Mouse (Mus musculus) MEL (cell line): ENCODE measurements around the gene Rock2. TPM values are rescaled to one million over a fixed set of nuclear protein-coding genes. Genes with fewer than 3 reads are reported as not detected.

ENCODE experiments used
- DNase-seq: peaks from one replicate; pipeline ENCODE4 v3.0.0; 2011; ENCODE audit warnings: low read depth, low spot score
- H3K27ac ChIP-seq: 2 replicates; pipeline ENCODE4 v1.5.1; 2012; ENCODE audit warnings: low read depth, mild to moderate bottlenecking, control low read depth, low read length, moderate library complexity; ENCODE audit not compliant: control insufficient read depth
- H3K27me3 ChIP-seq, 2 experiments: fragments of 150-350 bp in 1 of 2; sonication (generic) in 1 of 2; 2 replicates each; pipeline ENCODE4 v1.6.1; 2012; ENCODE audit warnings: low read length in 2 of 2, mild to moderate bottlenecking in 2 of 2, improper control_type of control experiment in 1 of 2, moderate library complexity in 1 of 2; ENCODE audit not compliant: insufficient read depth in 2 of 2, control insufficient read depth in 1 of 2
- H3K36me3 ChIP-seq, 2 experiments: 2 replicates each; pipeline ENCODE4 v1.6.1; 2012 to 2014; ENCODE audit warnings: low read length in 2 of 2, improper control_type of control experiment in 1 of 2, inconsistent platforms in 1 of 2, mild to moderate bottlenecking in 1 of 2; ENCODE audit not compliant: insufficient read depth in 2 of 2, control insufficient read depth in 1 of 2
- H3K4me1 ChIP-seq, 2 experiments: fragments of 150-350 bp in 1 of 2; sonication (generic) in 1 of 2; 2 replicates each; pipeline ENCODE4 v1.6.1; 2012; ENCODE audit warnings: low read length in 2 of 2, improper control_type of control experiment in 1 of 2, mild to moderate bottlenecking in 1 of 2; ENCODE audit not compliant: insufficient read depth in 2 of 2, control insufficient read depth in 1 of 2
- H3K4me3 ChIP-seq, 2 experiments: fragments of 150-350 bp in 1 of 2; sonication (generic) in 1 of 2; 2 replicates each; pipeline ENCODE4 v1.5.1; 2012; ENCODE audit warnings: low read depth in 2 of 2, low read length in 2 of 2, mild to moderate bottlenecking in 2 of 2, moderate library complexity in 2 of 2, control low read depth in 1 of 2, improper control_type of control experiment in 1 of 2; ENCODE audit not compliant: control insufficient read depth in 1 of 2, insufficient read depth in 1 of 2
- H3K79me2 ChIP-seq: 2 replicates; pipeline ENCODE4 v1.6.1; 2012; ENCODE audit warnings: mild to moderate bottlenecking, low read length, moderate library complexity; ENCODE audit not compliant: control insufficient read depth, poor library complexity, insufficient read depth
- H3K9ac ChIP-seq: 2 replicates; pipeline ENCODE4 v1.6.1; 2012; ENCODE audit warnings: low read depth, mild to moderate bottlenecking, control low read depth, low read length, moderate library complexity; ENCODE audit not compliant: control insufficient read depth, poor library complexity, severe bottlenecking
- H3K9me3 ChIP-seq: fragments of 150-350 bp; sonication (generic); replicated peaks from 2 replicates; pipeline ENCODE4 v1.6.1; 2012; ENCODE audit warnings: mild to moderate bottlenecking, low read length, improper control_type of control experiment, moderate library complexity; ENCODE audit not compliant: insufficient read depth
- BHLHE40 ChIP-seq: IDR thresholded peaks from 2 replicates; pipeline ENCODE4 v1.6.1; 2012; ENCODE audit warnings: low read depth, mild to moderate bottlenecking, inconsistent platforms, low read length, improper control_type of control experiment, borderline replicate concordance
- CHD2 ChIP-seq: IDR thresholded peaks from 2 replicates; pipeline ENCODE4 v1.6.1; 2011; ENCODE audit warnings: low read length, improper control_type of control experiment
- CTCF ChIP-seq, 3 experiments: IDR thresholded peaks in 2 of 3; conservative IDR thresholded peaks in 1 of 3; 2 replicates each; pipeline ENCODE4 v1.5.1; 2011 to 2012; ENCODE audit warnings: low read length in 3 of 3, low read depth in 2 of 3, mild to moderate bottlenecking in 2 of 3, improper control_type of control experiment in 1 of 3, inconsistent platforms in 1 of 3, mixed read lengths in 1 of 3, moderate library complexity in 1 of 3; ENCODE audit not compliant: control insufficient read depth in 1 of 3, insufficient read depth in 1 of 3, poor library complexity in 1 of 3, severe bottlenecking in 1 of 3
- E2F4 ChIP-seq: IDR thresholded peaks from 2 replicates; pipeline ENCODE4 v1.6.1; 2011; ENCODE audit warnings: low read depth, low read length, improper control_type of control experiment, borderline replicate concordance
- ELF1 ChIP-seq: IDR thresholded peaks from 2 replicates; pipeline ENCODE4 v1.6.1; 2014; ENCODE audit warnings: low read depth, mild to moderate bottlenecking, inconsistent platforms, low read length, improper control_type of control experiment, moderate library complexity
- EP300 ChIP-seq, 2 experiments: IDR thresholded peaks; 2 replicates each; pipeline ENCODE4 v1.6.1; 2011; ENCODE audit warnings: improper control_type of control experiment in 2 of 2, low read length in 2 of 2, low read depth in 1 of 2, mild to moderate bottlenecking in 1 of 2
- ETS1 ChIP-seq: IDR thresholded peaks from 2 replicates; pipeline ENCODE4 v1.6.1; 2012; ENCODE audit warnings: low read depth, mild to moderate bottlenecking, inconsistent platforms, low read length, improper control_type of control experiment, moderate library complexity
- GABPA ChIP-seq: IDR thresholded peaks from 2 replicates; pipeline ENCODE4 v1.6.1; 2012; ENCODE audit warnings: low read depth, mild to moderate bottlenecking, inconsistent platforms, low read length, improper control_type of control experiment, moderate library complexity
- HCFC1 ChIP-seq: IDR thresholded peaks from 2 replicates; pipeline ENCODE4 v1.6.1; 2012; ENCODE audit warnings: low read depth, mild to moderate bottlenecking, inconsistent platforms, low read length, improper control_type of control experiment, moderate library complexity
- JUND ChIP-seq: IDR thresholded peaks from 2 replicates; pipeline ENCODE4 v1.6.1; 2011; ENCODE audit warnings: low read depth, mild to moderate bottlenecking, improper control_type of control experiment, low read length
- MAFK ChIP-seq: IDR thresholded peaks from 2 replicates; pipeline ENCODE4 v1.6.1; 2011; ENCODE audit warnings: low read depth, mild to moderate bottlenecking, low read length, improper control_type of control experiment, borderline replicate concordance
- MAX ChIP-seq: IDR thresholded peaks from 2 replicates; pipeline ENCODE4 v1.6.1; 2011; ENCODE audit warnings: low read length, improper control_type of control experiment
- MAZ ChIP-seq: IDR thresholded peaks from 2 replicates; pipeline ENCODE4 v1.6.1; 2012; ENCODE audit warnings: low read depth, mild to moderate bottlenecking, inconsistent platforms, low read length, improper control_type of control experiment
- MXI1 ChIP-seq: IDR thresholded peaks from 2 replicates; pipeline ENCODE4 v1.6.1; 2011; ENCODE audit warnings: mild to moderate bottlenecking, low read depth, low read length, improper control_type of control experiment
- MYB ChIP-seq: IDR thresholded peaks from 2 replicates; pipeline ENCODE4 v1.6.1; 2011; ENCODE audit warnings: mild to moderate bottlenecking, low read depth, low read length, improper control_type of control experiment
- MYC ChIP-seq: IDR thresholded peaks from 2 replicates; pipeline ENCODE4 v1.6.1; 2011; ENCODE audit warnings: low read depth, mild to moderate bottlenecking, low read length, improper control_type of control experiment, moderate library complexity
- POLR2A ChIP-seq, 2 experiments: IDR thresholded peaks; 2 replicates each; pipeline ENCODE4 v1.6.1; 2011 to 2012; ENCODE audit warnings: low read length in 2 of 2, mild to moderate bottlenecking in 2 of 2, control low read depth in 1 of 2, improper control_type of control experiment in 1 of 2, low read depth in 1 of 2, moderate library complexity in 1 of 2; ENCODE audit not compliant: control insufficient read depth in 1 of 2, insufficient read depth in 1 of 2, poor library complexity in 1 of 2
- POLR2AphosphoS5 ChIP-seq: IDR thresholded peaks from 2 replicates; pipeline ENCODE4 v1.6.1; 2012; ENCODE audit warnings: low read depth, borderline replicate concordance, mild to moderate bottlenecking, inconsistent platforms, low read length, moderate library complexity, mixed read lengths
- RAD21 ChIP-seq: IDR thresholded peaks from 2 replicates; pipeline ENCODE4 v1.6.1; 2011; ENCODE audit warnings: mild to moderate bottlenecking, low read depth, low read length, improper control_type of control experiment
- RCOR1 ChIP-seq: IDR thresholded peaks from 2 replicates; pipeline ENCODE4 v1.6.1; 2012; ENCODE audit warnings: low read depth, mild to moderate bottlenecking, inconsistent platforms, low read length, improper control_type of control experiment
- SIN3A ChIP-seq: IDR thresholded peaks from 2 replicates; pipeline ENCODE4 v1.6.1; 2012; ENCODE audit warnings: low read length, improper control_type of control experiment, inconsistent platforms
- TAL1 ChIP-seq: IDR thresholded peaks from 2 replicates; pipeline ENCODE4 v1.6.1; 2012; ENCODE audit warnings: mild to moderate bottlenecking, inconsistent platforms, low read length, moderate library complexity, mixed read lengths
- TBP ChIP-seq: IDR thresholded peaks from 2 replicates; pipeline ENCODE4 v1.8.0; 2011; ENCODE audit warnings: low read depth, low read length, improper control_type of control experiment
- TCF12 ChIP-seq: IDR thresholded peaks from 2 replicates; pipeline ENCODE4 v1.6.1; 2014; ENCODE audit warnings: low read depth, mild to moderate bottlenecking, inconsistent platforms, low read length, improper control_type of control experiment, moderate library complexity
- ZC3H11A ChIP-seq: IDR thresholded peaks from 2 replicates; pipeline ENCODE4 v1.6.1; 2012; ENCODE audit warnings: low read depth, mild to moderate bottlenecking, inconsistent platforms, low read length, improper control_type of control experiment
- ZKSCAN1 ChIP-seq: IDR thresholded peaks from 2 replicates; pipeline ENCODE4 v1.6.1; 2012; ENCODE audit warnings: low read depth, mild to moderate bottlenecking, inconsistent platforms, low read length, improper control_type of control experiment, moderate library complexity
- ZMIZ1 ChIP-seq: IDR thresholded peaks from 2 replicates; pipeline ENCODE4 v1.6.1; 2012; ENCODE audit warnings: low read depth, mild to moderate bottlenecking, inconsistent platforms, low read length, improper control_type of control experiment, moderate library complexity
- polyA plus RNA-seq, 2 experiments: library from polyadenylated mRNA; stranded (reverse) in 1 of 2; unstranded in 1 of 2; fragments of >175 nt in 1 of 2; fragments of >200 nt in 1 of 2; gene quantifications; 2 replicates each; pipeline versions ENCODE4 v1.2.1 to v1.2.4; 2012; ENCODE audit warnings: low replicate concordance in 2 of 2, low read depth in 1 of 2; ENCODE audit not compliant: insufficient read length in 2 of 2, insufficient read depth in 1 of 2, missing spikeins in 1 of 2
- total RNA-seq: library from RNA; depleted of rRNA; stranded (reverse); fragments of 300-350 nt; gene quantifications from 2 replicates; pipeline ENCODE4 v1.2.3, GENCODE M21; 2012

Gene Rock2
- total and polyA plus RNA-seq, 3 experiments, result 10.9 to 46.4 (median 14.4) TPM

DNA sequence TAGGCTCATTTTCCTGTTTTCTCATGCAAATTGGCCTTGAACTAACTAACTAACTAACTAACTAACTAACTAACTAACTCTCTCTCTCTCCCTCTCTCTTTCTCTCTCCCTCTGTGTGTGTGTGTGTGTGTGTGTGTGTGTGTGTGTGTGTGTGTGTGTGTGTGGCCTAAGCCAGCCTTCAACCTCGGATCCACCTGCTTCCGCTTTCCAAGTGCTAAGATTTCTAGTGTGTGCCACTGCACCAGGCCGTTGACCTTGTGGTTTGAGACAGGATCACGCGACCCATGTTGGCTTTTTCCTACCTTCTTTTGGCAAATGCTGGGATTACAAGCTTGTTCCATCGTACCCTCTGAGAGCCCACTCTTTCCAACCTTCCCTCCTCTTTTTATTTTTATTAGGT, 105.9 kb downstream of the Rock2 start:
- DNase-seq, result peak; percentile 74
- peak overlapping the region; percentile 67 for H3K9ac ChIP-seq
- peaks cover 3 to 13% of the 10 kb centered on the region in 2 experiments; a peak in 3 of 4 replicates for H3K4me1 ChIP-seq
- H3K36me3 ChIP-seq, result no peaks in the 10 kb centered on the region
- no peaks in the 10 kb centered on the region; the same call in 1 of the 2 replicates for H3K79me2 ChIP-seq
- H3K27me3 ChIP-seq, result no peaks in the 10 kb centered on the region
- no peak overlapping the region for H3K27ac ChIP-seq
- TF ChIP-seq ZKSCAN1 (no peak), RAD21 (no peak), CHD2 (no peak), TBP (no peak), GABPA (no peak), TCF12 (no peak), EP300 (IDR thresholded peaks at IDR 0.05; ENCODE audit: low read depth in 1 of 2, low read length in 2 of 2) (0 out of 4 replicates have a peak, but pooled peaks of 1 of the 2 experiments have one; percentile 13), CTCF (IDR thresholded peaks at IDR 0.05 in 2 of 3, conservative IDR thresholded peaks at IDR 0.05 in 1 of 3; ENCODE audit: control insufficient read depth in 1 of 3, insufficient read depth in 1 of 3, low read depth in 2 of 3, low read length in 3 of 3, poor library complexity in 1 of 3, severe bottlenecking in 1 of 3) (no peak), BHLHE40 (peak; percentile 38; the same call in 1 of the 2 replicates), ZC3H11A (no peak), MAFK (no peak), SIN3A (0 out of 2 replicates have a peak, but pooled peaks have one; percentile 11), JUND (no peak), E2F4 (no peak), POLR2AphosphoS5 (no peak), ELF1 (no peak), MAZ (no peak), RCOR1 (0 out of 2 replicates have a peak, but pooled peaks have one; percentile 43), ETS1 (0 out of 2 replicates have a peak, but pooled peaks have one; percentile 27), HCFC1 (no peak), TAL1 (no peak), ZMIZ1 (no peak), MXI1 (peak; percentile 15; the same call in 1 of the 2 replicates), POLR2A (IDR thresholded peaks at IDR 0.05; ENCODE audit: control insufficient read depth in 1 of 2, insufficient read depth in 1 of 2, low read depth in 1 of 2, low read length in 2 of 2, poor library complexity in 1 of 2) (no peak), MYB (no peak), MYC (no peak), MAX (no peak)
- peak overlapping the region; percentile 89 to 95 for H3K4me3 ChIP-seq
- no peaks in the 10 kb centered on the region for H3K9me3 ChIP-seq
